Mouse (Mus musculus) intestine, embryonic 14.5 days (tissue): ENCODE data around the gene Xpnpep3. TPM values are rescaled to one million over a fixed set of nuclear protein-coding genes. Genes with fewer than 3 reads are reported as not detected.
A peak's percentile ranks its signal among the peaks of the same experiment; 100 is the strongest.

ENCODE experiments used
- ATAC-seq: fragments of 200-750 bp; cut with Nextera tagmentation; replicated peaks from 2 replicates; pipeline ENCODE4 v1.8.0; 2017; ENCODE audit warnings: low read depth, moderate number of reproducible peaks, moderate TSS enrichment, moderate library complexity; ENCODE audit not compliant: low FRiP score, low TSS enrichment
- DNase-seq: peaks from one replicate; pipeline ENCODE4 v3.0.0-alpha.2; 2018; ENCODE audit warnings: low spot score
- H3K27ac ChIP-seq: fragments of 300-500 bp; sonication (generic); 2 replicates; pipeline ENCODE4 v1.5.1; 2014; ENCODE audit warnings: low read depth, mild to moderate bottlenecking, control low read depth
- H3K27me3 ChIP-seq: fragments of 300-500 bp; sonication (generic); replicated peaks from 2 replicates; pipeline ENCODE4 v1.6.1; 2014; ENCODE audit warnings: low read length, control low read depth; ENCODE audit not compliant: control insufficient read depth, insufficient read depth
- H3K36me3 ChIP-seq: fragments of 300-500 bp; sonication (generic); 2 replicates; pipeline ENCODE4 v1.6.1; 2014; ENCODE audit warnings: low read length, control low read depth; ENCODE audit not compliant: control insufficient read depth, insufficient read depth
- H3K4me1 ChIP-seq: fragments of 300-500 bp; sonication (generic); replicated peaks from 2 replicates; pipeline ENCODE4 v1.6.1; 2014; ENCODE audit warnings: low read length, control low read depth, mixed read lengths; ENCODE audit not compliant: control insufficient read depth, insufficient read depth
- H3K4me2 ChIP-seq: fragments of 300-500 bp; sonication (generic); 2 replicates; pipeline ENCODE4 v1.6.1; 2014; ENCODE audit warnings: low read length
- H3K4me3 ChIP-seq: fragments of 300-500 bp; sonication (generic); 2 replicates; pipeline ENCODE4 v1.5.1; 2014; ENCODE audit warnings: low read depth, low read length, control low read depth, mixed read lengths
- H3K9ac ChIP-seq: fragments of 300-500 bp; sonication (generic); 2 replicates; pipeline ENCODE4 v1.6.1; 2014; ENCODE audit warnings: mild to moderate bottlenecking, low read length
- H3K9me3 ChIP-seq: fragments of 300-500 bp; sonication (generic); 2 replicates; pipeline ENCODE4 v1.6.1; 2016; ENCODE audit warnings: low read length, control low read depth; ENCODE audit not compliant: control insufficient read depth
- WGBS: fragments of 180-500 bp; shearing (Covaris S2); extraction: QIAGEN DNeasy Blood & Tissue Kit; methylation state at CpG from one replicate; pipeline ENCODE4 v1.1.7; 2014; 5-methylcytosine and 5-hydroxymethylcytosine counted together
- polyA plus RNA-seq: library from polyadenylated mRNA; unstranded; fragments of >200 nt; fragmentation: Nextera tagmentation; extraction: Ambion mirVana; gene quantifications from 2 replicates; pipeline ENCODE4 v1.2.1, GENCODE M21; 2014

Xpnpep3 gene
- 6.7 and 8.2 TPM in 2 replicates for polyA plus RNA-seq

DNA sequence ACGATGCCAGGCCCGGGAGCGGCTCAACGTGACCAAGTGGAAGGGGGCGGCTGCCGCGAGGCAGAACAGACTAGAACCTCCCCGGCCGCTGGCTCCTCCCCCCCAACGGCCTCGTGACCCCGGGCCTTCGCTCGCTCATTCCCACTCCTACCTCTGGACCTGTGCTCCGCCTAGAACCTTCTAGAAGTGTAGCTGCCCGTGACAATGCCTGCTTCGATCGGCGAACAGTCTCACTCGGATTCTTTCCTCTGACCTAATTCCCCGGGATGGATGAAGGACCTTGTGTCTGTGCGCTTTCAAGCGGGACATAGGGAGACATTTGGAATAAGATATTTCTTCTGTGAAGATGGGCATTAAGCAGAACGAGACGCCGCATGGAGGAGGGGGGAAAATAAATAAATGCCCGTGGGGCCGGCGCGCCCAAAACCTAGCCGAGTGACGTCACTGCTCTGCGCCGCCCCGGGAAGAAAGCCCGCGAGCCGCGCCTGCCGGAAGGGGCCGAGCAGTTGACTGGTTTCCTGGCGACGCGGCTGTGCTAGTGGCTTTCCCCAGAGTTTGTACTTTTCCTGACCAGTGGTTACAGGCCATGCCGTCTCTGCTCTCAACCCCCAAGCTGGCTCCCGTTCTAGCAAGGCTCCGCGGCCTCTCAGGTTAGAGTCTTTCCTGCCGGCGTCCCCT lies at the start of gene Xpnpep3, which contains the start of gene St13:
Gene Xpnpep3 (plus strand): TSS at position 501 of the 678 bp plus-strand sequence.
Gene St13 (minus strand): TSS at position 440 of the 678 bp plus-strand sequence.
- Histone ChIP-seq H3K9me3 (no peaks in the 10 kb centered on the region), H3K4me1 (peaks cover 14% of the 10 kb centered on the region), H3K27ac (peak within 1 kb of the TSS; percentile 99), H3K4me2 (peak within 1 kb of the TSS; percentile 86), H3K27me3 (no peaks in the 10 kb centered on the region), H3K4me3 (peak within 1 kb of the TSS; percentile 98), H3K36me3 (no peaks in the 10 kb centered on the region), H3K9ac (peak within 1 kb of the TSS; percentile 86)
- WGBS, result under 1% methylated on average over 50 of the region's 50 CpGs
- DNase-seq, result peak; percentile 99
- ATAC-seq, result peak; percentile 100

DNA sequence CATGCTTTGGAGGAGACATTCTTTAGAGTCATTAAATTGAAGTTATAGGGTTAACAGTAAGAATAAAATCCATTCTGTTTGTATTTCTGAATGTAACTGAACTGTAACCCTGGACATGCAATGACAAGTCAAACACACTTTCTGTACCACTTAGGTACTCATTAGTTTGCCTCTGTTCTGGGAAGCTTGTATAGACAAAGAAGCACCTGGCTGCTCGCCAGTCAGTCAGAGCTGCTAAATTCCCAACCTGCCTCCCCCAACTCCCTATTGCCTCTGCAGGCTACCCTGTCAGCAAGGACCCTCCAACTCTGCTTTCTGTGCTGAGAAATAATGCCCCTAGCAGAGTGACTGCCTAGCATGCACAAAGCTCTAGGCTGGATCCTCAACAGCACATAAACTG lies 49.5 kb upstream of the Xpnpep3 start:
- Histone ChIP-seq H3K4me1 (0 out of 2 replicates have a peak, but pooled peaks cover 5% of the 10 kb centered on the region), H3K27ac (no peak overlapping the region), H3K9me3 (no peaks in the 10 kb centered on the region), H3K4me3 (no peak overlapping the region), H3K27me3 (no peaks in the 10 kb centered on the region), H3K9ac (no peak overlapping the region), H3K36me3 (no peaks in the 10 kb centered on the region), H3K4me2 (no peak overlapping the region)
- ATAC-seq (no peak), DNase-seq (no peak)
- 53% methylated on average over 1 of the region's 1 CpGs for WGBS

DNA sequence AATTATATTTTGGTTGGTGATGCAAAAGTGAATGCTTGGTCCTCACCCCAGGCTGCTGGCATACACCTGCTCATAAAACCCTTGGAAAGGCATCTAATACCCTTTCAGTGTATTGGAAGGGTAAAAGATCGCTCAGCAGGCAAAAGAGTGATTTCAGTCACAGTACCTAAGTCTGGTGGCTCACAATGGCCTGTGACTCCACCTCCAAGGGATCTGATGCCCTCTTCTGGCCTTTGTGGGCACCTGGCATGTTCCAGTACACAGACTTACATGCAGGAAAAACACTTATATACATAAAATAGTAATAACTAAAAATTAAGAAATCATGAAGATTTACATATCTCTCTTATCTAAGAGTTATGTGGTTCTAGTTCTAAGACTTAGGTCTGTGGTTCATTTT lies 47.3 kb upstream of the Xpnpep3 start:
- no peak overlapping the region for H3K9ac ChIP-seq
- 0 out of 2 replicates have a peak, but pooled peaks cover 5% of the 10 kb centered on the region for H3K4me1 ChIP-seq
- H3K9me3 ChIP-seq, result no peaks in the 10 kb centered on the region
- H3K4me3 ChIP-seq, result no peak overlapping the region
- WGBS, result 70% methylated on average over 1 of the region's 1 CpGs
- ATAC-seq, result no peak
- H3K4me2 ChIP-seq, result no peak overlapping the region
- H3K27ac ChIP-seq, result no peak overlapping the region
- H3K27me3 ChIP-seq, result no peaks in the 10 kb centered on the region
- no peaks in the 10 kb centered on the region for H3K36me3 ChIP-seq
- no peak for DNase-seq

DNA sequence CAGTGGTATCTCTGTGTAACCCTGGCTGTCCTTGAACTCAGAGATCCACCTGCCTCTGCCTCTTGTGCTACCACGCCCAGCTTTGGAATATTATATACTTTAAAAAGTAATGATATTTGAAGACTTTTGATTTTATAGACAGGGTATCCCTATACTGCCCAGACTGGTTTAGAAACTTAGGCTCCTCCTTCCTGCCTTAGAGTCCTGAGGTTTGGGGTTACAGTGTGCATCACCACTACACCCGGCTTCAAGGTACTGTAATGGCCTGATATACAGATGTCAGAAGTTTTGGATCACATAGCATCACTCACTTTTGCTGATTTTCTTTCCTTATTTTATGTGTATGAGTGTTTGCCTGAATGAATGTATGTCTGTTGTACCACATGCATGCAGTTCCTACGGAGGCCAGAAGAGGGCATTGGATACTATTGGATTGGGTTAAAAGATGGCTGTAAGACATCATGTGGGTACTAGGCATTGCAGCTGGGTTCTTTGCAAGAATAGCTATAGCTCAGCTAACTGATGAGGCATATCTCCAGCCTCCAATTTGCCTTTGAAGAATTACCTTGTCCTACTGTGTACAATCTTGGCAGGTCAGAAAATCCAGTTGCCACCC lies 44.7 kb upstream of the Xpnpep3 start:
- Histone ChIP-seq H3K9ac (no peak overlapping the region), H3K4me3 (no peak overlapping the region), H3K36me3 (no peaks in the 10 kb centered on the region; the same call in 1 of the 2 replicates), H3K27ac (no peak overlapping the region), H3K9me3 (no peaks in the 10 kb centered on the region), H3K4me2 (no peak overlapping the region), H3K27me3 (no peaks in the 10 kb centered on the region), H3K4me1 (peaks cover 18% of the 10 kb centered on the region; the same call in 1 of the 2 replicates)
- DNase-seq (peak; percentile 69), ATAC-seq (0 out of 2 replicates have a peak, but pooled peaks have one; percentile 58)
- WGBS, result 58% methylated on average over 3 of the region's 3 CpGs

DNA sequence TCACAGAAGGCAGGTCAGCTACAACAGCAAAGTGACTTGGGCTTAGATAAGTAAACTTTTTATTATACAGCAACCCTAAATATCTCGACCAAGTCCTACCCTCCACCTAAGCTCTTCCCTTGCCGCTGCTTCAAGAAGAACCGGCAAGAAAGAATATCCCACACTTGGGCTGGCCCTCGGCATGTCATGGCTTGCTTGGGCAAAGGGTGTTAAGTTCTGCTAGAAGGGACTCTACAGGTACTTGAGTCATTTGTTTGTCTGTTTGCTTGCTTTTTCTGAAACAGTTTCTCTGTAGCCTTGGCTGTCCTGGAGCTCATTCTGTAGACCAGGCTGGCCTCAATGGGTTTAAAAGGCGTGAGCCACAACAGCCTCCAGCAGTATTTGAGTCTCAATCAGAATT lies 43.0 kb upstream of the Xpnpep3 start:
- no peak for ATAC-seq
- Histone ChIP-seq H3K4me1 (peaks cover 19% of the 10 kb centered on the region; the same call in 1 of the 2 replicates), H3K9me3 (no peaks in the 10 kb centered on the region), H3K9ac (no peak overlapping the region), H3K27ac (no peak overlapping the region), H3K27me3 (no peaks in the 10 kb centered on the region), H3K36me3 (no peaks in the 10 kb centered on the region; the same call in 1 of the 2 replicates), H3K4me2 (no peak overlapping the region), H3K4me3 (no peak overlapping the region)
- DNase-seq, result no peak
- WGBS, result 27% methylated on average over 5 of the region's 5 CpGs

DNA sequence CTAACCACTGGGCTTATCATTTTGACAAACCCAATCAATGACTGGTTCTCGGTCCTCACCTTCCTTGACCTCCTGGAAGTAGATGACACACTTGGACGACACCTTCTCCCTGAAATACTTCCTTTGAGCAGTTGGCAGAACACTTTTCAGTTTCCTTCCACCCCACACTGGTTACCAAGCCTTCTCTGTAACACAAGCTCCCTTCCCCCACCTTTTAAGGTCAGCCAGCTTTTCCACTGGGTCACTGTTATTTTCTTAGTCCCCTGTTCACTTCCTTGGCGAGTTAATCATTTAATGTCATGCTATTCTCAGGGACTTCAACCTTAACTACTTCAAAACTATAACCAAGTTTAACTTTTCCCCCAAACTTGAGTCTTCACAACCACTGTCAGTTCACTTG lies 41.0 kb upstream of the Xpnpep3 start:
- Histone ChIP-seq H3K4me3 (no peak overlapping the region), H3K4me2 (peak overlapping the region; percentile 85; the same call in 1 of the 2 replicates), H3K36me3 (peaks cover 16% of the 10 kb centered on the region), H3K27ac (no peak overlapping the region), H3K27me3 (no peaks in the 10 kb centered on the region), H3K9me3 (no peaks in the 10 kb centered on the region), H3K4me1 (peaks cover 19% of the 10 kb centered on the region; the same call in 1 of the 2 replicates), H3K9ac (no peak overlapping the region)
- no peak for DNase-seq
- 82% methylated on average over 3 of the region's 3 CpGs for WGBS
- no peak for ATAC-seq

DNA sequence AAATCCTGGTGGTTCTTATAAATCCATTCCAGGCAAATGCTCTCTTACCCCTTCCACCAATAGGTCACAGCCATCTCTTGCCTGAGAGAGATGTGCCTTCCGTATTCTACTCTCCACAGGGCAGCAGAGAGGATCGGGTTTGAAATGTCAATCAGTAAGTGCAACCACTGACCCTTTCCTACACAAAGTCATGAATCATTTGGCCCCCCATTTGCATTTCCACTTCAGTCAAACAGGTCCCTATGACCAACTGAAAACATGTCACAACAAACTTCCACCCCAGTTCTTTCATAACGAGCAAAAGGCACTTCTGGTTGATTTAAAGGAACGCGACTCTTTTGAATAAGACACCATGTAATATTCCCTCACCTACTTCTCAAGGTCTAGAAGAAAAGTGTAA lies 40.5 kb upstream of the Xpnpep3 start:
- DNase-seq (no peak), ATAC-seq (no peak)
- Histone ChIP-seq H3K27me3 (no peaks in the 10 kb centered on the region), H3K36me3 (peaks cover 21% of the 10 kb centered on the region), H3K4me3 (peak overlapping the region; percentile 61; the same call in 1 of the 2 replicates), H3K27ac (no peak overlapping the region), H3K9me3 (no peaks in the 10 kb centered on the region), H3K4me1 (peaks cover 19% of the 10 kb centered on the region; the same call in 1 of the 2 replicates), H3K4me2 (peak overlapping the region; percentile 85), H3K9ac (no peak overlapping the region)
- 88% methylated on average over 5 of the region's 5 CpGs for WGBS

DNA sequence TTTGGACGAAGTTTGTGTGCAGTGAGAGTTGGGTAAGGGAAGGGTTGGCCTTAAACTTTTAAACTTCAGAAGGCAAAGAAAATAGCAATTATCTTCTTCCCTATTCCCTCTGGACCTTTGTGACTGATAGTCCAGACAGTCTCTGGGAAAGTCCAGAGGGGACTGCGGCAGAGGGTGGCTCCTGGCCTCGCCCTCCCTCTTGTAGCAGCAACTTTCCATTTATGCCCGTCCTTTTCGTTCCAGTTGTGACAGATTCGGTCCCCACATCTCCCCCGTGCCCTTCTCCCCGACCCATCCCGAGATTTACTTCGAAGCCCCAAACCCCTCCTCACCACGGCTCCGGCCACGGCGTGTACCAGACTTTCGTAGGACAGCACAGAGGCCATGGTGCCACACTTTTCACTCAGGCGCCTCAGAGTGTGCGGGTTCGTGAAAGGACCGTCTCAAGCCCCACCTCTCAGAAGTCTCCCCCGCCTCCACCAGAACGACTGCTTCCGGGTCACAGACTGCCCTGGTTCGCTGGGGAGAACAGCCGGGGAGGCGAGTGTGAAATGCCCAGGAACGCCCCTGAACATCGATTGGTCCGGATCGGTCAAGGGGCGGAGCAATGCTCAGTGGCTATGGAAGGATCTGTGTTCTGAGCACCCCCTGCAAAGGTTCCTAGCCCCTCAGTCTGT lies 39.5 kb upstream of the Xpnpep3 start, which contains the start of gene Slc25a17:
Gene Slc25a17 (minus strand): TSS at position 468 of the 677 bp plus-strand sequence.
- Histone ChIP-seq H3K4me2 (peak within 1 kb of the TSS; percentile 85), H3K9ac (peak within 1 kb of the TSS; percentile 58), H3K27ac (peak within 1 kb of the TSS; percentile 58), H3K4me3 (peak within 1 kb of the TSS; percentile 61), H3K27me3 (no peaks in the 10 kb centered on the region), H3K9me3 (no peaks in the 10 kb centered on the region), H3K4me1 (peaks cover 19% of the 10 kb centered on the region; the same call in 1 of the 2 replicates), H3K36me3 (peaks cover 32% of the 10 kb centered on the region)
- WGBS, result under 1% methylated on average over 30 of the region's 30 CpGs
- peak; percentile 96 for DNase-seq
- peak; percentile 98 for ATAC-seq
